Mouse (Mus musculus) ovary, postnatal 10 days (tissue): ENCODE results near the gene Prss12.
"Not testable (repeated sequence)": the region's sequence is repeated elsewhere in the genome, so short reads cannot be mapped to it uniquely, and the experiment has no call there.

Source experiments
- DNase-seq: peaks from one replicate; pipeline ENCODE4 v3.0.0; 2022; ENCODE audit warnings: low spot score

Gene Prss12

GRCm38 (mm10) chr3:123476833-123477232 is 30.1 kb downstream of the Prss12 start:
- DNase-seq, result no peak

GRCm38 (mm10) chr3:123481266-123481665 is 34.6 kb downstream of the Prss12 start:
- DNase-seq, result no peak

DNA sequence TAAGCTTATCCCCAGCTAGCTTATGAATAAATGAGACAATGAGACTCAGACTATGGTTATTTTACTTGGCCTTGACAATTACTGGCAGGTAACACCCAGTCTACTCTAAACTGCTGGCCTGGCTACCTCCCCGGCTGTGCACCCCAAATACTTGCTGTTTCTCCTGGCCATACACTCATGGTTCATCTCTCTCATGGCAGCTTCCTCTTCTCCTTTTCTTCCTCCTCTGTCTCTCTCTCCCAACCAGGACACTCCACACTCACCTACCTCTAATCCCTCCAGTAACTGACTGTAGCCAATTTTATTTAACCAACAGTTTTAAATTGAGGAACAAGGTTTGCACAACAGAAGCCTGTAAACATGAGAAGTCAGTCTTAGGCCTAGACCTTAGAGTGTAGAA is 45.1 kb downstream of the Prss12 start:
- no peak for DNase-seq

DNA sequence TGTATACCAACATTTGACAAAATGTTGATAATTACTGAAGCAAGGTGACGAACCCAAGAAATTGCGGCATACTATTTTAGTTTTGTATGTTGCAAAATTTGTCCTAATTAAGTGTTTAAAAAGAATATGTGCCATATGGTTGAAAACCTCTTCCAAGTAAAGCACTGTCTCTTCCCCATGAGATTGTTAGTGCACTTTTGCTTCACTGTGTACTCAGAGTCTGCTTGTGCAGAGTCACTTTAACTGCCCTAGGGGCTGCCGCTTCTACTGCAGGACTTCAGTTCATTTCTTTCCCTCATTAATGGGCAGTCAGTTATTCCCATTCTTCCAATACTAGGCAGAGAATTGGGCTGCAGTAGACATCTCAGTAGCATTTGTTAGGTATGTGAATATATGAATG is 46.5 kb downstream of the Prss12 start:
- no peak for DNase-seq

DNA sequence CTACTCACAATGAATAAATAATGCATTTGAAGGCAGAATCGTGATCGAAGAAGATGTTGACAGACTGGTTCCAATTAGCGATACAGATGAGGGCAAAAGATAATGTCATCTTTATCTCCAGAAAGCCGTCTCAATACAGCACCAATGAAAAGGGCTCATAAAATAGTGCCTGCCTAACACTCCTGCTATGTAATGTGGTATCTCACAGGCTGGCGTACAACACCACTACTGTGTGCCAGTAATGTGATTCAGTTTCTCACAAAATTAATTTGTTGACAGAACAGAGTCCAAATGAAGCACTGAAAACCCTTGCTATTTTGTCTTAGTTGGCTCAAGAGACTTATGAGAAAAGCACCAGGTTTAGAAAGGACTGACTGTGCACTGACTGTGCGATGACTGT is 48.4 kb downstream of the Prss12 start:
- DNase-seq, result no peak

- no peak for DNase-seq
Observed at GRCm38 (mm10) chr3:123498787-123499186, 52.1 kb downstream of the Prss12 start.

GRCm38 (mm10) chr3:123501798-123502197 is 55.1 kb downstream of the Prss12 start:
- not testable (repeated sequence) for DNase-seq

DNA sequence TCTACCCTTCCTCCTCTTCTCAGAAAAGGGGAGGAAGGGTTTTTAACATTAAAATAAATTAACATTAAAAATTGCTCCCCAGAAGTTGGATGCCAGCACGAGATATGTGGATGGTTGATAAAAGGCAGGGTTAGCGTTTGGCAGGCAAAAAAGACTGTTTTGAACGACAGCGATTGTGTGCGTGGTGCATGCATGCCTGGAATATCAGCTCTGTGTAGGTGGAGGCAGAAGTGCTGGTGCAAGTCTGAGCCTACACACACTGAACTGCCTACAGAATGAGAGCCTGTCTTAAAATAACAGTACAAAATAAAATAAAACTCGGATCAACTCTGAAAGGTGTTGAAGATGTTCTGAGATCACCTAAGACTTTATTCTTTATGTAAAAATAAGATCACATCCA is 57.2 kb downstream of the Prss12 start:
- DNase-seq, result no peak

DNA sequence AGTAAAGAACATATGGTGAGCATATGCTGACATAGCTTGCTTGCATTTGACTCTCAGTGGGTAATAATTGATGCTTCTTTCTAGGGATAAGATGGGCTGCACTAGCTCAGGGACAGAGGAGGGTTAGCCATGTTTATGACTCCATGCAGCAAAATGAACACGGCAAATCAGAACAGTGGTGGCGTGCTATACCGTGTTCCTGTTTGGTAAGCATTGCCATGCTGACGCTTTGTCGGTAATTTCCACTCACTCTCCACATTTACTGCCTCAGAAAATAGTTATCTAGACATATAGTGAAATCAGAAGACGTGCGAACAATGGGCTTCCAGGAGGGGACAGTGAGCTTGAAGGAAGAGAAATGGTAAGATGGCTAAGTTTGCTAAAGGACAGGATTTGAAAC is 58.1 kb downstream of the Prss12 start:
- no peak for DNase-seq

- no peak for DNase-seq
Observed at GRCm38 (mm10) chr3:123505778-123506667, 59.3 kb downstream of the Prss12 start.

- DNase-seq, result no peak
Observed at GRCm38 (mm10) chr3:123506699-123507662, 60.3 kb downstream of the Prss12 start.

DNA sequence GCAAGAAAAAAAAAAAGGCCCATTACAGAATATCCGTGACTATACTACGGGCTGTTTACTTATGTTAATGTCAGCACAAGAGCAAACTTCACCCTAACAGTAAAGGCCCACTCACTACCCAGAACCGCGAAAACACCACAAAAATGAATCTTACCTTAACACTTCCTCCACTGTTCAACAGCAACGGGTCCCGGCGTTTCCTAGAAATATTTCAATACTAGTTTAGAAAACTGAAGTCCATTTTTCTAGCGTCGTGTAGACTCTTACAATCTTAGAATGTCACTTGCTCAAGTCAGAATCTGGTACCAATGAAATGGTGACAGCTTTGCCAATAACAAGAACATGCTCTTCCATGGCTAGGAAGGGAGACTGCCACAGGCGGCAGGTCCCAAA is 60.9 kb downstream of the Prss12 start:
- no peak for DNase-seq

DNA sequence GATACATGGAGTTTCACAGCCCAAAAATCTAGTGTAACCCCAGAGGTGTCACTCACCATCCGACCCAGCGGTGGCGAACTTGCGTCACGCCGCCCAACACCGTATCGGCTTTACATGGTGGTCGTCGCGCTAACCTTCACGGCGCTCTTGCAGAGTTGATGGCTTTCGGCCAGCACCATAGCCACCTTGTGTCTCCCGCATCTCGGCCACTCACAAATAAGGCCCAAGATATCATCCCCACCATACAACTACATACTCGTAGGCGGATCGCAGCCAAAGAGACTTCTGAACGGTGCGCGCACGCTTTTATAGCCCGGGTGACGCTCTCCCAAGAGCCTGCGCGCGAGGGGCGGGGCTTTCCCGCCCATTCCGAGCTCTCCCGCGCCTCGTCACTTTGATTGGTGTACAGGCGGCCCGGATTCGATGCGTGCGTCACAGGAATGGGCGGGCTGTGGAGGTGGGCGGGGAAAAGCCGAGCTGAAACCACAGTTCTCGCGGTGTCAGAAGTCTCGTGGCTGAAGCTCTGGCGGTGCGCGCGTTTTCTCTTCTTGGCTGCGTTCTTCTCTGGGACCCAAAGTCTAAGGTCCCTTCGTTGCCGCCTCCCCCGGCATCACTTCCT is 61.5 kb downstream of the Prss12 start:
- peak; percentile 94 for DNase-seq

- peak; percentile 51 for DNase-seq
Observed at GRCm38 (mm10) chr3:123508675-123509376, 62.1 kb downstream of the Prss12 start.

- no peak for DNase-seq
Observed at GRCm38 (mm10) chr3:123511818-123512217, 65.1 kb downstream of the Prss12 start.

- DNase-seq, result no peak
Observed at GRCm38 (mm10) chr3:123514886-123515285, 68.2 kb downstream of the Prss12 start.

GRCm38 (mm10) chr3:123515600-123516359 is 69.1 kb downstream of the Prss12 start:
- no peak for DNase-seq

- no peak for DNase-seq
Observed at GRCm38 (mm10) chr3:123516784-123517183, 70.1 kb downstream of the Prss12 start.

- DNase-seq, result no peak
Observed at GRCm38 (mm10) chr3:123526313-123527067, 79.8 kb downstream of the Prss12 start.
